Mouse (Mus musculus): ENCODE measurements around the gene Med13l. TPM values are rescaled to one million over a fixed set of nuclear protein-coding genes. Genes with fewer than 3 reads are reported as not detected.

The Med13l gene
- total and polyA plus RNA-seq, 3 experiments: 2.0 to 11.0 (median 10.1) TPM

DNA sequence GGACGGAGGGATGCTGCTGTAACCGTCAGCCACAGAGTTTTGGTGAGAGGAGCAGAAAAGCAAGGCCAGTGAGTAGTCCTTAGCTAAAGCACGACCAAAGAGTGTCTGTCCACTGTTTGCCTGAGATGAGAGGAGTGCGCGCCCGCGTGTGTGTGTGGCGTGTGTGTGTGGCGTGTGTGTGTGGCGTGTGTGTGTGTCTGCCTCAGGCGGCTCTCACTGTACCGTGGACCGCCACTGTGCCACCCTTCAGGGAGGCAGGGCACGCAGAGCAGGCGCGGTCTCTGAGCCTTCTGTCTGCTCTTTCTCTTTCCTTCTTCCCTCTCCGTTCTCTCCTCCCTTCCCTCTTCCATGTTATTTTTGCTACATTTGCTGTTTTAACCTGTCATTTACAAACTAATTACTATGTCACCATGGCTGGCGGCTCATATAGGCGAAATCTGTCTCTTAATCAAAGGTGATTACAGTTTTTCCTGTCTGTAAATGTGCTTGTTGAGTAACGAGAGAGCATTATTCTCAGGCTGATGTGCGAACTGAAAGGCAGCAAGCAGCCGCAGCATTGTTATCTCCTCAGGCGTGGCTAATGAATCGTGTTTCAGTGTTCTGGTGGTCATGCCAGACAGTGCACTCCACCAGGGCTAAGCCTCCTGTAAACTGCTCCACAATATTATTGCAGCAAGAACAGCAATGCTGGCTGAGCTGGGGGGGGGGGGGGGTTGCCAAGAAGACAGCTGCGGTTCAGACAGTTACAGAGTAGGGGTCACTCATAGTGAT, 106.1 kb downstream of the Med13l start:
- H3K27ac ChIP-seq (ENCODE audit: insufficient read depth, low read depth): no peak overlapping the region
- no peaks in the 10 kb centered on the region for H3K27me3 ChIP-seq (replicated peaks)
- H3K4me1 ChIP-seq (ENCODE audit: control insufficient read depth in 1 of 2, insufficient read depth in 2 of 2): peaks cover 6 to 64% of the 10 kb centered on the region in 2 experiments; a peak in 3 of 4 replicates
- no peak overlapping the region for H3K4me3 ChIP-seq (replicated peaks in 1 of 3; ENCODE audit: low read depth in 2 of 3, low read length in 2 of 3, poor library complexity in 1 of 3)
- no peaks in the 10 kb centered on the region; the same call in 1 of the 2 replicates for H3K79me2 ChIP-seq (replicated peaks; ENCODE audit: control insufficient read depth, extremely low read depth, insufficient read depth, poor library complexity, severe bottlenecking)
- peaks cover 4% of the 10 kb centered on the region for H3K9me3 ChIP-seq (replicated peaks; ENCODE audit: low read length)
- H3K4me2 ChIP-seq (ENCODE audit: insufficient read depth, low read depth, poor library complexity, severe bottlenecking): no peak overlapping the region
- DNase-seq (ENCODE audit: extremely low read depth): no peak
- in situ Hi-C loops (cut with MboI; ENCODE audit: low pct_ligation_motif_present, low pct_unique_long_range_greater_than_20kb, low sequenced_read_pairs) (no loop called here), dilution Hi-C loops (cut with MboI; ENCODE audit: extremely low pct_ligation_motif_present, extremely low pct_unique_long_range_greater_than_20kb, low sequenced_read_pairs) (no loop called here)
- TF ChIP-seq KAT2A (IDR thresholded peaks at IDR 0.05; ENCODE audit: insufficient replicate concordance, low read length) (no peak), JUN (IDR thresholded peaks at IDR 0.05; ENCODE audit: insufficient read depth, low read depth, low read length) (no peak), ZMIZ1 (IDR thresholded peaks at IDR 0.05; ENCODE audit: low read depth, low read length) (no peak), SMC3 (IDR thresholded peaks at IDR 0.05; ENCODE audit: low read depth, low read length) (no peak), RCOR1 (conservative IDR thresholded peaks at IDR 0.05; ENCODE audit: low read depth, low read length) (no peak), CHD1 (IDR thresholded peaks at IDR 0.05; ENCODE audit: low read depth, low read length) (no peak), MEF2A (IDR thresholded peaks at IDR 0.05; ENCODE audit: borderline replicate concordance, low read depth, low read length) (no peak), GABPA (IDR thresholded peaks at IDR 0.05; ENCODE audit: insufficient replicate concordance, low read depth, low read length) (no peak), MAX (IDR thresholded peaks at IDR 0.05; ENCODE audit: low read length) (no peak), RAD21 (IDR thresholded peaks at IDR 0.05; ENCODE audit: low read depth, low read length) (no peak), MYC (IDR thresholded peaks at IDR 0.05; ENCODE audit: low read depth, low read length) (no peak), ZC3H11A (IDR thresholded peaks at IDR 0.05; ENCODE audit: low read depth, low read length) (no peak), ETS1 (conservative IDR thresholded peaks at IDR 0.05; ENCODE audit: low read depth, low read length) (no peak), EP300 (IDR thresholded peaks at IDR 0.05; ENCODE audit: low read length) (no peak)
- H3K36me3 ChIP-seq (replicated peaks in 1 of 2; ENCODE audit: control insufficient read depth in 1 of 2, insufficient read depth in 1 of 2, low read length in 1 of 2): peaks cover 4 to 32% of the 10 kb centered on the region in 2 experiments
- no peak overlapping the region for H3K9ac ChIP-seq (ENCODE audit: insufficient read depth, low read depth)

DNA sequence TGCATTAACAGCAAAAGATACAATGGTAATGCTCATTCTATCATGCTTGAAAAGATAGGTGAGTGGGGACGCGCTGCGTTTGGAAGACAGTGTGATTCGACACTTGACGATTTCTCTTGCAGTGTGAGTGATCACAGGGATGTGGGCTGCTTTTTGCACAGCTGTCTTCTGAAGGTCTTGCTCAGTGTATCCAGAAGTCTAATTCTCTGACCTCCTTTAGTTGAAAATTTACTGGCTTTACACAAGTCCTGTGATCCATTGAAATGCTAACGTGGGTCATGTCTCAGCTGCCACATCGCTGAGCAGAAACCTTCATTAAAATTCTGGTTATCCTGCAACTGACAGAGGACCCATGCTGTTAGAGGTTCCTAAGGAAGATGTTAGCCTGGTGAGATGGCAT, 107.4 kb downstream of the Med13l start:
- no peak for TF ChIP-seq USF2 (conservative IDR thresholded peaks at IDR 0.05; ENCODE audit: low read depth, low read length)
- no peak for TF ChIP-seq MXI1 (IDR thresholded peaks at IDR 0.05; ENCODE audit: low read depth, low read length)
- no peak for TF ChIP-seq MAX (IDR thresholded peaks at IDR 0.05; ENCODE audit: low read length)
- no peak for TF ChIP-seq TBP (conservative IDR thresholded peaks at IDR 0.05; ENCODE audit: low read depth, low read length)
- TF ChIP-seq ELF1 (IDR thresholded peaks at IDR 0.05; ENCODE audit: low read depth, low read length): no peak
- TF ChIP-seq NELFE (IDR thresholded peaks at IDR 0.05; ENCODE audit: low read depth, low read length): no peak
- TF ChIP-seq EP300 (IDR thresholded peaks at IDR 0.05; ENCODE audit: low read length): no peak
- no peak for TF ChIP-seq KAT2A (IDR thresholded peaks at IDR 0.05; ENCODE audit: insufficient replicate concordance, low read length)
- no peak for TF ChIP-seq MYC (IDR thresholded peaks at IDR 0.05; ENCODE audit: low read depth, low read length)
- TF ChIP-seq UBTF (IDR thresholded peaks at IDR 0.05; ENCODE audit: low read depth, low read length): no peak
- no peak for TF ChIP-seq SIN3A (IDR thresholded peaks at IDR 0.05; ENCODE audit: low read length)
- TF ChIP-seq PAX5 (IDR thresholded peaks at IDR 0.05; ENCODE audit: low read length): no peak
- no peak for TF ChIP-seq IRF4 (IDR thresholded peaks at IDR 0.05; ENCODE audit: low read depth, low read length)
- TF ChIP-seq TCF12 (IDR thresholded peaks at IDR 0.05; ENCODE audit: low read depth, low read length): no peak
- no peak for TF ChIP-seq CHD2 (IDR thresholded peaks at IDR 0.05; ENCODE audit: low read length)
- in situ Hi-C loops (cut with MboI; ENCODE audit: low pct_ligation_motif_present, low pct_unique_long_range_greater_than_20kb, low sequenced_read_pairs): no loop called here
- no peak overlapping the region for H3K9ac ChIP-seq (ENCODE audit: insufficient read depth, low read depth)
- dilution Hi-C loops (cut with MboI; ENCODE audit: extremely low pct_ligation_motif_present, extremely low pct_unique_long_range_greater_than_20kb, low sequenced_read_pairs): no loop called here
- H3K4me2 ChIP-seq (ENCODE audit: insufficient read depth, low read depth, poor library complexity, severe bottlenecking): no peak overlapping the region
- no peak overlapping the region for H3K4me3 ChIP-seq (replicated peaks in 1 of 3; ENCODE audit: low read depth in 2 of 3, low read length in 2 of 3, poor library complexity in 1 of 3)
- H3K27me3 ChIP-seq (replicated peaks): no peaks in the 10 kb centered on the region
- DNase-seq (ENCODE audit: extremely low read depth): no peak
- H3K27ac ChIP-seq (ENCODE audit: insufficient read depth, low read depth): no peak overlapping the region
- H3K4me1 ChIP-seq (ENCODE audit: control insufficient read depth in 1 of 2, insufficient read depth in 2 of 2): peaks cover 6 to 59% of the 10 kb centered on the region in 2 experiments; a peak in 3 of 4 replicates
- H3K79me2 ChIP-seq (replicated peaks; ENCODE audit: control insufficient read depth, extremely low read depth, insufficient read depth, poor library complexity, severe bottlenecking): no peaks in the 10 kb centered on the region
- peaks cover 4% of the 10 kb centered on the region for H3K9me3 ChIP-seq (replicated peaks; ENCODE audit: low read length)
- H3K36me3 ChIP-seq (replicated peaks in 1 of 2; ENCODE audit: control insufficient read depth in 1 of 2, insufficient read depth in 1 of 2, low read length in 1 of 2): peaks cover 4 to 35% of the 10 kb centered on the region in 2 experiments
